Mouse (Mus musculus) intestine, embryonic 15.5 days (tissue): ENCODE measurements at regions not wholly inside any gene's neighbourhood (a gene's known extent, or its start where the extent isn't known, plus 50 kb on each side); places are given as distances from the start of the nearest gene placed in this dataset.
A peak's percentile ranks its signal among the peaks of the same experiment; 100 is the strongest.

Experiments
- ATAC-seq: fragments of 200-750 bp; cut with Nextera tagmentation; 2 replicates; pipeline ENCODE4 v1.8.0; 2017; ENCODE audit warnings: moderate TSS enrichment, moderate library complexity
- H3K27ac ChIP-seq: fragments of 300-500 bp; sonication (generic); 2 replicates; pipeline ENCODE4 v1.5.1; 2015; ENCODE audit warnings: mild to moderate bottlenecking, inconsistent platforms
- H3K27me3 ChIP-seq: fragments of 300-500 bp; sonication (generic); replicated peaks from 2 replicates; pipeline ENCODE4 v1.6.1; 2015; ENCODE audit warnings: inconsistent platforms
- H3K36me3 ChIP-seq: fragments of 300-500 bp; sonication (generic); 2 replicates; pipeline ENCODE4 v1.6.1; 2015; ENCODE audit warnings: inconsistent platforms
- H3K4me1 ChIP-seq: fragments of 300-500 bp; sonication (generic); replicated peaks from 2 replicates; pipeline ENCODE4 v1.6.1; 2015; ENCODE audit warnings: inconsistent platforms
- H3K4me2 ChIP-seq: fragments of 300-500 bp; sonication (generic); replicated peaks from 2 replicates; pipeline ENCODE4 v1.6.1; 2015; ENCODE audit warnings: mild to moderate bottlenecking, inconsistent platforms
- H3K4me3 ChIP-seq: fragments of 300-500 bp; sonication (generic); replicated peaks from 2 replicates; pipeline ENCODE4 v1.5.1; 2015; ENCODE audit warnings: inconsistent platforms
- H3K9ac ChIP-seq: fragments of 300-500 bp; sonication (generic); 2 replicates; pipeline ENCODE4 v1.6.1; 2015; ENCODE audit warnings: inconsistent platforms
- H3K9me3 ChIP-seq: fragments of 300-500 bp; sonication (generic); 2 replicates; pipeline ENCODE4 v1.6.1; 2016; ENCODE audit warnings: inconsistent platforms
- WGBS: fragments of 180-500 bp; shearing (Covaris S2); methylation state at CpG from one replicate; pipeline ENCODE4 v1.1.7; 2015; 5-methylcytosine and 5-hydroxymethylcytosine counted together

DNA sequence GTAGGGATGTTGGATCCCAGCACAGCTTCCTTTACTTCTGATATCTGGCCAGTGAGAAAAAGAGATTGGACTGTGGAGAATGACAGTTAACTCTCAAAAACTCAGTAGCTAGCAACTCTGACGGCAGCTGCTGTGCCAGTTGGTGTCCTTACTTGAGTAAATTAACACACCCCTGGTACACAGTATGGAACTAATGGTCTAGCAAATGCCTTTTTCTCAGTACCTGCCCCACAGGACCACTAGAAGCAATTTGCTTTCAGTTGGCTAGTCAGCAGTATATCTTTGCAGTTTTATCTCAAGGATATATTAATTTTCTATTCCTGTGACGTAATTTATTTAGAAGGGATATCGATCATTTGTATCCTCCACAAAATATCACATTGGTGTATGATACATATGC is 157.6 kb downstream of the Ahr start:
- no peaks in the 10 kb centered on the region for H3K4me1 ChIP-seq
- no peaks in the 10 kb centered on the region for H3K9me3 ChIP-seq
- H3K27ac ChIP-seq: no peak overlapping the region
- H3K4me2 ChIP-seq: no peak overlapping the region
- no peak overlapping the region for H3K9ac ChIP-seq
- ATAC-seq: no peak
- no peaks in the 10 kb centered on the region for H3K27me3 ChIP-seq
- 87% methylated on average over 3 of the region's 3 CpGs for WGBS
- no peak overlapping the region for H3K4me3 ChIP-seq
- no peaks in the 10 kb centered on the region for H3K36me3 ChIP-seq

DNA sequence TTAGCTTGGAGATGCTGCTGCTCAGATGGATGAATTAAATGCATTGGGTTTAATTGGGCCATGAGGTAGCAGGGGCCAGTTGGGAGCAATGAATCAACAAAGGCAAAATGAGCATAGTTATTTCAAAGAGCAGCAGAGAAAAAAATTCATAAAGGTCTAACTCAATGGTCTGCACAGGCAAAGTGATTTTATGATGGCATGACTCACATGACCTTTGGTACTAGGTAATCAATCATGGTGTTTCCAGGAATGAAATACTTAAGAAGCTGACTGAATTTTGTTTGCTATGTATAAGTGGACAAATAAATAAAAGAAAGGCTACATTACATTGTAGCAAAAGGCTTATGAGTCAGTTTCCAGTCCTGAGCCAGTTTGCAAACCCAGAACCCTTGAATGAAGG is 158.5 kb downstream of the Ahr start:
- Histone ChIP-seq H3K27me3 (no peaks in the 10 kb centered on the region), H3K27ac (no peak overlapping the region), H3K9ac (no peak overlapping the region), H3K4me1 (no peaks in the 10 kb centered on the region), H3K9me3 (no peaks in the 10 kb centered on the region), H3K4me2 (no peak overlapping the region), H3K4me3 (no peak overlapping the region), H3K36me3 (no peaks in the 10 kb centered on the region)
- peak; percentile 56 for ATAC-seq

- no peaks in the 10 kb centered on the region for H3K4me1 ChIP-seq
- H3K4me2 ChIP-seq: no peak overlapping the region
- ATAC-seq: no peak
- no peak overlapping the region for H3K27ac ChIP-seq
- H3K9ac ChIP-seq: no peak overlapping the region
- H3K27me3 ChIP-seq: no peaks in the 10 kb centered on the region
- no peaks in the 10 kb centered on the region for H3K9me3 ChIP-seq
- H3K4me3 ChIP-seq: no peak overlapping the region
- no peaks in the 10 kb centered on the region for H3K36me3 ChIP-seq
- WGBS: 86% methylated on average over 2 of the region's 2 CpGs
These were observed 176.9 kb downstream of the Ahr start for GRCm38 (mm10) chr12:35357901-35358300.

GRCm38 (mm10) chr12:35338191-35338954 is 196.5 kb downstream of the Ahr start:
- 81% methylated on average over 4 of the region's 4 CpGs for WGBS
- H3K9me3 ChIP-seq: no peaks in the 10 kb centered on the region

DNA sequence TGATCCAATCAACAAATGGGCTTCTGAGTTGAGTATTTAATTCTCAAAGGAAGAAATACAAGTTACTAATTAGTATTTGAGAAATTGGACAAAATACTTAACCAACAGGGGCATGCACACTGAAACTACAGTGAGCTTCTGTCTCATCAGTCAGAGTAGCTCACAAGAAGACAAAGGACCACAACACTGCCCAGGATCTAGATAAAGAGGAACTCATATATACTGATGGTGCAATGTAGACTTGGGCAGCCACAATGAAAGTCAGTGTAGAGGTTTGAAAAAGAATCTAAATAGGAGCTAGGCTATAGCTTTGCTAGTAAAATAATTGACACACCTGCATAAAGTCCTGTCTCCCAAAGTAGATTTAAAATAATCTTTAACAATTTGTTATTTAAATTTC is 198.5 kb downstream of the Ahr start:
- ATAC-seq: no peak
- no peaks in the 10 kb centered on the region for H3K4me1 ChIP-seq
- H3K27me3 ChIP-seq: no peaks in the 10 kb centered on the region
- H3K4me2 ChIP-seq: no peak overlapping the region
- no peaks in the 10 kb centered on the region for H3K36me3 ChIP-seq
- H3K4me3 ChIP-seq: no peak overlapping the region
- no peaks in the 10 kb centered on the region for H3K9me3 ChIP-seq
- H3K27ac ChIP-seq: no peak overlapping the region
- H3K9ac ChIP-seq: no peak overlapping the region

More at GRCm38 (mm10) chr12:35338191-35338954, 196.5 kb downstream of the Ahr start:
- Histone ChIP-seq H3K4me2 (no peak overlapping the region), H3K4me3 (no peak overlapping the region), H3K27me3 (no peaks in the 10 kb centered on the region), H3K27ac (no peak overlapping the region), H3K9ac (no peak overlapping the region), H3K36me3 (no peaks in the 10 kb centered on the region), H3K4me1 (no peaks in the 10 kb centered on the region)
- ATAC-seq: no peak

GRCm38 (mm10) chr12:35334344-35335075 is 200.3 kb downstream of the Ahr start:
- Histone ChIP-seq H3K36me3 (no peaks in the 10 kb centered on the region), H3K4me1 (no peaks in the 10 kb centered on the region), H3K27ac (no peak overlapping the region), H3K4me3 (no peak overlapping the region), H3K4me2 (no peak overlapping the region), H3K9ac (no peak overlapping the region), H3K27me3 (no peaks in the 10 kb centered on the region), H3K9me3 (no peaks in the 10 kb centered on the region)
- no peak for ATAC-seq
- WGBS: 78% methylated on average over 10 of the region's 10 CpGs

DNA sequence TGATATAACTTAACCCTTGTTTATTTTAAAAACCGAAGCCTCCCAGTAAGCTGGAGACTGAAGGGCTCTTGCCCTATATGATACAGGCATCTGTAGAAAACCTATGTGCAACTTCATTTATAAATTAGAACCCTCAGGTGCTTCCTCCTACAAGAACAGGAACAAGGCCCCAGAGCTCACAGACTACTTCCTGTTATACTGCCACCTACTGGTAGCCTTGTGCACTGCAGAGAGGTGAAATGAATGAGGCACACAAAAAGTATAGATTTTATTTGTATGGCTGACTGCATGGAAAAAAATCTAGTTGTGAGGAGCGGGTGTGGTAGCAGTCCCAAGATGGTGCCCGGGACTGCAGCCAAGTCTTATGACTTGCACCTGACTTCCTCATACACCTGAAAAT is 203.5 kb downstream of the Ahr start:
- H3K4me3 ChIP-seq: no peak overlapping the region
- H3K4me2 ChIP-seq: no peak overlapping the region
- H3K27ac ChIP-seq: no peak overlapping the region
- no peak for ATAC-seq
- H3K36me3 ChIP-seq: no peaks in the 10 kb centered on the region
- no peaks in the 10 kb centered on the region for H3K4me1 ChIP-seq
- no peaks in the 10 kb centered on the region for H3K9me3 ChIP-seq
- H3K9ac ChIP-seq: no peak overlapping the region
- WGBS: 97% methylated on average over 3 of the region's 3 CpGs
- H3K27me3 ChIP-seq: no peaks in the 10 kb centered on the region

DNA sequence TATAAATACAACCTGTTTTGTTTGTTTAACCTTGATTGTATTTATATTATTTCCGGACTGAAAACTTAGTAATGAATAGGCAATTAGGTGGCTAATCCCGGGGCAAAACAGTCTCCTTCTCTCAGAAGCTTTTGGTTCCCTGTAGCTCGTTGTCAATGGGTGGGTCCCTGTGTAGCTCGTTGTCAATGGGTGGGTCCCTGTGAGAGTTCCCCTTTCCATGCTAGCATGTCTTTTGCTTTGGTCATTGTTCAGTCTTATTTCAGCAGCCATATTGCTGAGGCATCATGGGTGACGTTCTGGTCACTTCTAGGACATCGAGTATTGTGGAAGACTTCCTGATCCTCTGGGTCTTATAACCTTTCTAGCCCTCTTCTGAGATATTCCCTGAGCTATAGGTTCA is 205.1 kb downstream of the Ahr start:
- Histone ChIP-seq H3K4me1 (no peaks in the 10 kb centered on the region), H3K9ac (no peak overlapping the region), H3K27ac (no peak overlapping the region), H3K4me3 (no peak overlapping the region), H3K4me2 (no peak overlapping the region), H3K9me3 (no peaks in the 10 kb centered on the region), H3K36me3 (no peaks in the 10 kb centered on the region), H3K27me3 (no peaks in the 10 kb centered on the region)
- 77% methylated on average over 6 of the region's 6 CpGs for WGBS
- no peak for ATAC-seq

DNA sequence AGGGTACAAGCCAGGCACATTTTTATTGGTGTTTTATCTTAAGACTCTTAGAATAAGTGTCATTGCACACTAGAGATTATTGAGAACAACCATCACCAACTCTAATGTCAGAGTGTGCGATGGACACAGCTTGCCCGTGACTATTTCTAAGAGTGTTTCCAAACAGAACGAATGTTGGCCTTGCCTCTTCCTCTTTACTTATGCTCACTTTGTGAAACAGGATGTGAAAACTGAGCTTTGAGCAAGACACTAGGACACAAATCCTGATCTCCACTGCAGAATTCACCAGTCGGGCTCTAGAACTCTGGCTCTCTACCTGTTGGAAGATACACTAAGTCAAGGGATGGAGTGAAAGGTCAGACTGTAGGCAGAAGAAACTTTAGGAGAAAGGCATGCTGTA is 215.3 kb downstream of the Ahr start:
- H3K27me3 ChIP-seq: no peaks in the 10 kb centered on the region
- H3K4me2 ChIP-seq: no peak overlapping the region
- H3K9me3 ChIP-seq: no peaks in the 10 kb centered on the region
- no peak overlapping the region for H3K9ac ChIP-seq
- H3K4me1 ChIP-seq: no peaks in the 10 kb centered on the region
- H3K27ac ChIP-seq: no peak overlapping the region
- H3K4me3 ChIP-seq: no peak overlapping the region
- H3K36me3 ChIP-seq: no peaks in the 10 kb centered on the region
- 88% methylated on average over 4 of the region's 4 CpGs for WGBS
- no peak for ATAC-seq

DNA sequence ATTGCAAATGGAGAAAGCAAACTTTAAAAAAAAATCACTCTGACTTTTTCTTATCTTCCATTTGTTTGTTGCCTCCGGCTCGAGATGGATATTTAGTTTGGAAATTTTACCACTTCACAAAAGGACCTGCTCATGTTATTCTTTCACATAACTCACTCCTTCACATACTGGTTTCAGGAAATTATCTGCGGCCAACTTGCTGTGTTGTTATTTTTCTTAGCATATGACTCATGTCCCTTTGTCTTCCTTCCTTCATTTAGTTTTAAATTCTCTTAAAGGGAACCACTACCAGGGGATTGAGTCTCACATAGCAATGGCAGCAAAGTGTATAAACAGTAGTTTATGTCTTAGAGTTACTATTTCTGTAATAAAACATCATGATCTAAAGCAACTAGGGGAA is 217.8 kb downstream of the Ahr start:
- no peak for ATAC-seq
- Histone ChIP-seq H3K27me3 (no peaks in the 10 kb centered on the region), H3K4me3 (no peak overlapping the region), H3K4me2 (no peak overlapping the region), H3K4me1 (no peaks in the 10 kb centered on the region), H3K9ac (no peak overlapping the region), H3K36me3 (no peaks in the 10 kb centered on the region), H3K27ac (no peak overlapping the region), H3K9me3 (no peaks in the 10 kb centered on the region)
- WGBS: 45% methylated on average over 3 of the region's 3 CpGs

- H3K27ac ChIP-seq: no peak overlapping the region
- H3K9me3 ChIP-seq: no peaks in the 10 kb centered on the region
- H3K4me2 ChIP-seq: no peak overlapping the region
- H3K4me3 ChIP-seq: no peak overlapping the region
- no peaks in the 10 kb centered on the region for H3K27me3 ChIP-seq
- no peaks in the 10 kb centered on the region for H3K36me3 ChIP-seq
- 83% methylated on average over 2 of the region's 2 CpGs for WGBS
- no peaks in the 10 kb centered on the region for H3K4me1 ChIP-seq
- H3K9ac ChIP-seq: no peak overlapping the region
- ATAC-seq: no peak
These were observed 220.8 kb downstream of the Ahr start for GRCm38 (mm10) chr12:35314035-35314434.

DNA sequence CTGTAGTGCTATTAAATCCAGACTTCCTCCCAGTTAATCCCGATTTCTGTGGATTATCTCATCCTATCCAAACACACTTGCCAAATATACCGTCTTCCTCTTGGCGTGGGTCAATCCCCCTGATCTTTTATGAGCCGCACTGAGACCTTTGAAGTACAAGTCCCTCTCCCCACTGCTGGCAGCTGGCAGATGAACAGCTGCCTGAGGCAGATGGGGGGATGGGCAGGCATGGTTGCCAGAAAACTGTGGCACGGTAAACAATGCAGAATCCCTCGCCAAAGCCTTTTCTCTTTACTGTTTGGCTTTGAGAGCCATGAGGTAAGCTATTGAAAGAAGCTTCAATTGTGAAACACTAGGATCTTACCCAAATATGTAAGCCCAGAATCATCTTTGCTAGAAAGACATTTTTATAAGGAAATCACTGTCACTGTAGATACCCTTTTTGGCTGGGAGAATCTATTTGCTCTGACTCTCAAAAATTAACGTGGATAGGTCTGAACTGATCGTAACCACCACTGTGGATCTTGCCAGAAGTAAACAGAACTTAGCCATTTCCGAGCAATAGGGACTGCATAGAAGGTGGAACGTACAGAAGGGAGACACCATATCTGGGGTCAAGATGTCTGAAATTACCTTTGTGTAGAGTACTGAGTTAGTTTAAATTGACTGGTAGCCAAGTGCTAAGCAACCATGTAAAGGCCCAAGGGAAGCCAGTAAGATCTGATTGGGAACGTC is 221.5 kb downstream of the Ahr start:
- ATAC-seq: no peak
- Histone ChIP-seq H3K36me3 (no peaks in the 10 kb centered on the region), H3K27ac (no peak overlapping the region), H3K4me2 (no peak overlapping the region), H3K27me3 (no peaks in the 10 kb centered on the region), H3K9ac (no peak overlapping the region), H3K9me3 (no peaks in the 10 kb centered on the region), H3K4me3 (no peak overlapping the region), H3K4me1 (no peaks in the 10 kb centered on the region)
- 48% methylated on average over 11 of the region's 11 CpGs for WGBS
